Mouse (Mus musculus): Measurements from ENCODE around the gene Gm17631.

- TF ChIP-seq CTCF (IDR thresholded peaks at IDR 0.05; ENCODE audit: borderline replicate concordance, control insufficient read depth, extremely low read depth, insufficient read depth, low read length, poor library complexity) (no peak), POLR2A (IDR thresholded peaks at IDR 0.05; ENCODE audit: control insufficient read depth, extremely low read depth, insufficient read depth, low read length, poor library complexity) (no peak)
These were observed 36.9 kb upstream of the Gm17631 start for GRCm38 (mm10) chr6:129825559-129825958.
